Mouse (Mus musculus): Measurements from ENCODE around the gene Slc13a5. TPM values are rescaled to one million over a fixed set of nuclear protein-coding genes. Genes with fewer than 3 reads are reported as not detected.

Gene Slc13a5
- polyA plus RNA-seq, 1 experiment from 2014 or later: 0.26 TPM

DNA sequence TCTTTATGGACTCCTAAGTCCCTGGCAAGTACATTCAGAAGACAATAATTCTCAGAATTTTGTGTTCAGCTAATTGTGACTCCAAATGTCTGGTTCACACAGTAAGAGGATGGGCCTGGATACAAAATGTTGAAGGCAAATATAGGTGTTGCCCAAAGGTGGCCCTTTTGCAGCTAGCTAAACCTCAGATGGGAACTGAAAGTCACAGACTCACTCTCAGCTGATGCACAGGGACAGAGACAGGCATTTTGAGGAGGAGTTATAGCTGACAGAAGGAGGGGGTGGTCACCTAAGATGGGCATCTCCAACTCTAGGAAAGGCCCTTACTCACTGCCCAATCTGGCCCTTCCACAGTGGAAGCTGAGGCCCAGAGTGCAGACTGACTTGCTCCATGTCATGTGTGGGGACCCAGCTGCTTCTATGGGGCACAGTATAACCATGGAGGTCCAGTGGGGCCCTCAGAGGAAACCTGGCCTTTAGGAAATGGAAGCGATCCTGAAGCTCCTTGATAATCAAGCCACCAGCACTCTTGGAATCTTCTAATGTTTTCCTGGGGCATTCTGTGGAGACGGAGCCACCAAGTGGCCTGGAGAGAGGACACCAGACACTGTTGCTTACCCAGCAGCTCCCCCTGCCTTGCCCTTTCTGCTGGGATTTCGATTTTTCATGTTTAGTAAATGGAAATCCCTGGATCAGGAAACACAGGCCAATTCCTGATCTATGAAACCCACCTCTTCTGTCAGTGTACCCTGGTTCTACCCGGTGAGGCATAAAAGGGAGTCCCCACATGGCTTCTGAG lies 26.8 kb downstream of the Slc13a5 start:
- Histone ChIP-seq H3K27me3 (ENCODE audit: low read depth, poor library complexity, severe bottlenecking) (no peaks in the 10 kb centered on the region), H3K9me3 (replicated peaks) (no peaks in the 10 kb centered on the region), H3K36me3 (no peaks in the 10 kb centered on the region), H3K27ac (replicated peaks) (no peak overlapping the region), H3K4me3 (no peak overlapping the region), H3K4me1 (no peaks in the 10 kb centered on the region)
- WGBS: 75% methylated on average over 4 of the region's 4 CpGs
- no peak for DNase-seq (ENCODE audit: low spot score)

DNA sequence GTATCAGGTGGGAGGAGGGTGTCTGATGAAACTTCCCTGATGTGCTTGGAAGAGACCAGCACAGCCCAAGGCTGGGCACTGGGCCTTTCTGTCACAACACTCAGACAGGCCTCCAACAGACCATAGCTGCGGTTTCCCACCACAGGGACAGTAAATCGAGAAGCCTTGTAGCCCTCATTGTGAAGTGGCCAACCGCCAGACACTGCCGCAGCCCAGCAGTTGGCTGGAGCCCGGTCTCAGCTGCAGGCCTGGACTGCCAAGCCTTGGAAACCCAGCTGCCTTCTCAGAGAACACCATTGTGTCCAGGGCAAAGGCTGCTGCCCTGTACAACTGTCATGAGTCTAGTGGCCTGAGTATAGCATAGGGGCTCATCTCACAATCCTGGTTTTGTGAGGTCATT lies 33.0 kb downstream of the Slc13a5 start:
- no peak for DNase-seq (ENCODE audit: low spot score)
- no peaks in the 10 kb centered on the region for H3K9me3 ChIP-seq (replicated peaks)
- no peaks in the 10 kb centered on the region for H3K4me1 ChIP-seq
- WGBS: 77% methylated on average over 5 of the region's 5 CpGs
- H3K36me3 ChIP-seq: no peaks in the 10 kb centered on the region
- no peak overlapping the region for H3K27ac ChIP-seq (replicated peaks)
- no peaks in the 10 kb centered on the region for H3K27me3 ChIP-seq (ENCODE audit: low read depth, poor library complexity, severe bottlenecking)
- no peak overlapping the region for H3K4me3 ChIP-seq

DNA sequence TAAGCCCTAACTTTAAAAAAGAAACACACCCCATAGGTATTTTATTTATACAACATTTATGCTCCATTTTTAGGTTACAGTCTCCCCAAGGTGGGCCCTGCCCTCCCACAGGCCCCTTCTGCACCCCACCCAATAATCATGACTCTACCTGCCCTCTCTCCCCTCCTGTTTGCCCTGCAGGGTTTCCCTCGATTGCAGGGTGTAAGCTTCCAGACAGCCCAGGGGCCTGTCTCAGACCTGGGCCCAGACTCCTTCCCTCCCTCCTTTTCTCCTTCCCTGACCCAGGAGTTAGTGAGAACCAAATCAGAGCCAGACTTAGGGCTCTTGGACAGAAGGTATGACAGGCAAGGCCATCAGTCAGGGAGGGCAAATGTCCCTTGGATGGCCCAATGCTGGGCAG lies 34.0 kb downstream of the Slc13a5 start:
- Histone ChIP-seq H3K27ac (replicated peaks) (no peak overlapping the region), H3K9me3 (replicated peaks) (no peaks in the 10 kb centered on the region), H3K36me3 (no peaks in the 10 kb centered on the region), H3K4me1 (no peaks in the 10 kb centered on the region), H3K4me3 (no peak overlapping the region), H3K27me3 (ENCODE audit: low read depth, poor library complexity, severe bottlenecking) (no peaks in the 10 kb centered on the region)
- no peak for DNase-seq (ENCODE audit: low spot score)
- WGBS: 76% methylated on average over 1 of the region's 1 CpGs

DNA sequence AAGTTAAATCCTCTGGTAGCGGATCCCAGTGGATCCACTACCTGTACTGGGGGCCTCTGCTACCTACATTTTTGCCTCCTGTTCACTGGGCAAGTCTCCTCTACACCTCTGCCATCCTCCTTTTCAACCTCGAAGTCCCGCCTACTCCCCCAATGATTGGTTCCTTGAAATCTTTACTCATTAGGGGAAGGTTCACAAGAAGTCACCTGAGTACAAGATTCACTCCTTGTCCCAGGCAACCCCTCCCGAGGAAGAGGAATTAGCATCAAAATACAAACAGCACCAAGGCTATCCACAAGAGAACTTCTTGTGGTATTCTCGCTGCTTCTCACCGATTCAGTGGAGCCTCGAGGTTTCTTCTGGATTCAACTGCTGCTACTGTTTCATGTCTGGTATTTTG lies 35.0 kb downstream of the Slc13a5 start:
- DNase-seq (ENCODE audit: low spot score): no peak
- H3K36me3 ChIP-seq: no peaks in the 10 kb centered on the region
- H3K27ac ChIP-seq (replicated peaks): no peak overlapping the region
- no peaks in the 10 kb centered on the region for H3K9me3 ChIP-seq (replicated peaks)
- H3K27me3 ChIP-seq (ENCODE audit: low read depth, poor library complexity, severe bottlenecking): no peaks in the 10 kb centered on the region
- WGBS: 87% methylated on average over 7 of the region's 7 CpGs
- no peak overlapping the region for H3K4me3 ChIP-seq
- no peaks in the 10 kb centered on the region for H3K4me1 ChIP-seq

DNA sequence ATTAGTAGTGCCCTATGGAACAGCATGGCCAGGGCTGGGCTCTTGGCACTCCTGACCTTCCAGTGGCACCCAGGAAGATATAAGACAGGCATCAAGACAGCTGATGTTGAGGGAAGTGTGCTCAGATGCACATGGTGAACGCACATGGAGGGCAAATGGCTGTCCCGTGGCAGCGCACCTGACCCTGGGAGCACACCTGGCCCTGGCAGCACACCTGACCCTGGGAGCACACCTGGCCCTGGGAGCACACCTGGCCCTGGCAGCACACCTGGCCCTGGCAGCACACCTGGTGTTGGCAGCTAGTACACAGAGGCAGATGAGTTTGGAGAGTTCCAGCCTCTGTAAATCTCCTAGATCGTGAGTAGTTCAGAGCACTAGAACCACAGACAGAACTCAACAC lies 38.5 kb downstream of the Slc13a5 start:
- 94% methylated on average over 4 of the region's 4 CpGs for whole genome bisulfite sequencing
- no peak overlapping the region for H3K4me3 ChIP-seq
- H3K36me3 ChIP-seq: no peaks in the 10 kb centered on the region
- peaks cover 11% of the 10 kb centered on the region for H3K4me1 ChIP-seq
- no peak overlapping the region for H3K27ac ChIP-seq (replicated peaks)
- no peaks in the 10 kb centered on the region for H3K9me3 ChIP-seq (replicated peaks)
- H3K27me3 ChIP-seq (ENCODE audit: low read depth, poor library complexity, severe bottlenecking): no peaks in the 10 kb centered on the region
- DNase-seq (ENCODE audit: low spot score): no peak

DNA sequence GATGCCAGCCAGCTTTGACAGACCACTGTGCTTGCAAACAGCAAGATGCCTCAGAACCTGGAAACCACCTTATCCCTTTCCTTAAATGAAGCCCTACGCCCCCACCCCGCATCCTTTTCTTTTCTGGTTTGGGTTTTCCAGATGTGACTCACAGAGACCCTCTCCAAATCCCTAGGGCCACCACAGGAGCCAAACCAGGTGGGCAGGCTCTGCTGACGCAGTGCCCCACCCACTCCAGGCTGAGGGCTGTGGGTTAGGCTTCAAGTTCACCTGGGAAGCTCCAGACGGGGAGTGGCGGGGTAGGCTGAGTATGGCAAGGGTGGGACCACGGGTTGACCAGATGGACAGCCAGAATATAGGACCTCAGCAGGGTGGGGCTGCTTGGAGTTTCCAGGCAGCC lies 40.1 kb downstream of the Slc13a5 start:
- H3K4me1 ChIP-seq: peaks cover 11% of the 10 kb centered on the region
- H3K9me3 ChIP-seq (replicated peaks): no peaks in the 10 kb centered on the region
- DNase-seq (ENCODE audit: low spot score): no peak
- no peaks in the 10 kb centered on the region for H3K36me3 ChIP-seq
- no peak overlapping the region for H3K4me3 ChIP-seq
- no peaks in the 10 kb centered on the region for H3K27me3 ChIP-seq (ENCODE audit: low read depth, poor library complexity, severe bottlenecking)
- no peak overlapping the region; the same call in 1 of the 2 replicates for H3K27ac ChIP-seq (replicated peaks)
- WGBS: 86% methylated on average over 6 of the region's 6 CpGs

DNA sequence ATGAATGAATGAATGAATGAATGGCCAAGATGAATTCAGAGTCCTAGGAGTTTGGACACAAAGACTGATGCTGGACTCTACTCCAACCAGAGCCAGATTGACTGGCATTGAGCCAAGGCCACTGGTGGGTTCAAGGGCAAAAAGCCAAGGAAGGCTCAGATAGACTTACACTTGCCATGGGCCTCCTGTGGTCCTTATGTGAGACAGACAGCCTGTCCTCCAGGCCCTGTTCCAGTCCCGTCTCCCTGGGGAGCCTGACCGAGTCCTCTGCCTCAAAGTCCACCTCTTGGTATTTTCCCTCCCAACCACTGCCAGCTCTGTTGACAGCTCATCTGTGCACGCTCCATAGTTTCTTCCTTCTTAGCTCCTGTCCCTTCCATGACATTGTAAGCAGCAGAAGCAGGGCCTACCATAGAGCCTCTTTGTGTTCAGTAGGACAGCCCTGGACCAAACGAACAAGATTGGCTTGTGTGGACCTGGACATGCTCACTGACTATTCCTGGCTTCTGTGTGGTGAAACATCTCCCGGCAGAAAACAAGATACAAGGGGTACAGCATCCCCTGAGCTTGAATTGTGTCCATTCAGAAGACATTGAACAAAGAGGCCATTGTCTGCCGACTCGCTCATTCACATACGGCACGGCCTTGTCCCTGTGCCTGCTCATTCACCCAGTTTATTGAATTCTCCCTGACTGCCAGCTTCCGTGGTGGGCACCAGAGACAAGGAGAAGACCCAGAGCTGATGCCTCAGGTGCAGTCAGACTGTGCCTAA lies 40.8 kb downstream of the Slc13a5 start:
- 62% methylated on average over 10 of the region's 10 CpGs for WGBS
- Histone ChIP-seq H3K27me3 (ENCODE audit: low read depth, poor library complexity, severe bottlenecking) (no peaks in the 10 kb centered on the region), H3K27ac (replicated peaks) (no peak overlapping the region; the same call in 1 of the 2 replicates), H3K4me1 (peaks cover 11% of the 10 kb centered on the region), H3K4me3 (no peak overlapping the region), H3K9me3 (replicated peaks) (no peaks in the 10 kb centered on the region), H3K36me3 (no peaks in the 10 kb centered on the region)
- no peak for DNase-seq (ENCODE audit: low spot score)

DNA sequence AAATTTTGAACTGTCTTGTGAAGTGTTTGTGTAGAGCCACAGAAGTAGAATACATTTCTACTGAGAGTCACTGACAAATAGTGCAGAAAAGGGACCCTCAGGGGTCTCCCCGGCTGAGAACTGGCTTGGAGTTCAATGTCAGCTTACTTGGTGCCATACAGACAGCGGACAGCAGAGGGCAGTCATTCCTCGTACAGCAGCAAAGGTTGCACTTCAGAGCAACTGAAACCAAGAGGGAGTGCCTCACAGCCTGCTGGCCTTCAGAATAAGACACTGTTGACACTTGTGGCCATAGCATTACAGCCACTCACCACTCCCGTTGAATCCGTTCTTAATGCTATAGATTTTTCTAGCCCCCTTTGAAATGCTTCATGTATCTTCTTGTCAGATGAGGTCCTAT lies 42.2 kb downstream of the Slc13a5 start:
- peaks cover 11% of the 10 kb centered on the region for H3K4me1 ChIP-seq
- 21% methylated on average over 5 of the region's 5 CpGs for WGBS
- no peak overlapping the region for H3K27ac ChIP-seq (replicated peaks)
- H3K36me3 ChIP-seq: no peaks in the 10 kb centered on the region
- H3K9me3 ChIP-seq (replicated peaks): no peaks in the 10 kb centered on the region
- no peak overlapping the region for H3K4me3 ChIP-seq
- no peaks in the 10 kb centered on the region for H3K27me3 ChIP-seq (ENCODE audit: low read depth, poor library complexity, severe bottlenecking)
- peak; percentile 72 for DNase-seq (ENCODE audit: low spot score)

- Histone ChIP-seq H3K4me3 (no peak overlapping the region), H3K4me1 (peaks cover 11% of the 10 kb centered on the region), H3K27me3 (ENCODE audit: low read depth, poor library complexity, severe bottlenecking) (no peaks in the 10 kb centered on the region), H3K27ac (replicated peaks) (no peak overlapping the region), H3K36me3 (no peaks in the 10 kb centered on the region), H3K9me3 (replicated peaks) (no peaks in the 10 kb centered on the region)
- DNase-seq (ENCODE audit: low spot score): no peak
- 84% methylated on average over 4 of the region's 4 CpGs for WGBS
Measured at GRCm38 (mm10) chr11:72223414-72223813, 43.6 kb downstream of the Slc13a5 start.

GRCm38 (mm10) chr11:72221278-72221677 lies 45.7 kb downstream of the Slc13a5 start:
- no peak overlapping the region for H3K4me3 ChIP-seq
- H3K27ac ChIP-seq (replicated peaks): no peak overlapping the region
- no peaks in the 10 kb centered on the region for H3K36me3 ChIP-seq
- peaks cover 14% of the 10 kb centered on the region for H3K4me1 ChIP-seq
- no peaks in the 10 kb centered on the region for H3K27me3 ChIP-seq (ENCODE audit: low read depth, poor library complexity, severe bottlenecking)
- peak; percentile 75 for DNase-seq (ENCODE audit: low spot score)
- H3K9me3 ChIP-seq (replicated peaks): no peaks in the 10 kb centered on the region
- WGBS: 14% methylated on average over 6 of the region's 6 CpGs

DNA sequence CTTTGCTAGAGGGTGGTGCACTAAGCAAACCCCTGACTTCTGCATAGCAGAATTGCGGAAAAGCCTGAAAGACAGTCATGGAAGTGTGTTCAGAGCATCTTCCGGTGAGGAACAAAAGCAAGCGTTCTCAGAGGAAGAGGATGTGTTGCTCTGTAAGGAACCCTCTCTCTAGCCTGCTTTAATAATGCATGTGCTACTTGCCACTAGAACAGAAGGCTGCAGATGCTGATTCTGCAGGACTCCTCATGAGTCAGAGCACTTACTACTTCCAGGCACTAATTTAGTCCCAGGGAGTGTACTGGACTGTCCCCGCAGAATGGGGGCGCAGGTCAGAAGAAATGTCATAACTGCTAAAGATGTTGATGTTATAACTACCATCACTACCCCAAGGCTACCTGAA lies 49.9 kb downstream of the Slc13a5 start:
- peaks cover 13% of the 10 kb centered on the region for H3K36me3 ChIP-seq
- H3K4me3 ChIP-seq: no peak overlapping the region; the same call in 1 of the 2 replicates
- H3K27me3 ChIP-seq (ENCODE audit: low read depth, poor library complexity, severe bottlenecking): no peaks in the 10 kb centered on the region
- H3K4me1 ChIP-seq: peaks cover 29% of the 10 kb centered on the region
- H3K9me3 ChIP-seq (replicated peaks): no peaks in the 10 kb centered on the region
- H3K27ac ChIP-seq (replicated peaks): no peak overlapping the region
- no peak for DNase-seq (ENCODE audit: low spot score)
- 81% methylated on average over 5 of the region's 5 CpGs for WGBS

DNA sequence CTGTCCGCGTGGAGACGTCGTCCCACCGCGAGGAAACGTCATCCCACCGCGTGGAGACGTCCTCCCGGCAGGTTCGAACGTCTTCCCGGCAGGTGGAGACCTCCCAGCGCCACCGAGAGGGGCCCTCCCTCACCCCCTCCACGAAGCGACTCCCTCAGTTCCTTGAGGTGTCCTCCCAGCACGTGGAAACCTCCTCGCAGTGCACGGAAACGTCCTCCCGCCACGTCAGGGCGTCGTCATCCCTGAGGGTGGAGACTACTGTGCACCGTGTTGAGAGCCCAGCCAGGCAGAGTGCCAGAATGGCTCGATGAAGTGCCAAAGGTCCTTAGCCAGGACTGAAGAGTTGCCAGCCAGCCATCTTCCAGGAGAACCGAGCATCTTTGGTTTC lies 51.6 kb downstream of the Slc13a5 start, which contains the start of gene Med31:
TSS of gene Med31 (minus strand) at position 183 of the 388 bp plus-strand sequence.
- peaks cover 29% of the 10 kb centered on the region for H3K4me1 ChIP-seq
- 5% methylated on average over 29 of the region's 29 CpGs for WGBS
- DNase-seq (ENCODE audit: low spot score): peak; percentile 50
- H3K4me3 ChIP-seq: peak within 1 kb of the TSS; percentile 90
- no peaks in the 10 kb centered on the region for H3K27me3 ChIP-seq (ENCODE audit: low read depth, poor library complexity, severe bottlenecking)
- H3K36me3 ChIP-seq: peaks cover 30% of the 10 kb centered on the region
- no peaks in the 10 kb centered on the region for H3K9me3 ChIP-seq (replicated peaks)
- peak within 1 kb of the TSS; percentile 90 for H3K27ac ChIP-seq (replicated peaks)

Measured in midbrain, embryonic 10.5 days (tissue).